Mouse (Mus musculus) B cell, adult 2 months (primary cell): ENCODE data around the gene Pnn.
"Not testable (repeated sequence)": the region's sequence is repeated elsewhere in the genome, so short reads cannot be mapped to it uniquely, and the experiment has no call there.

Experiments used
- DNase-seq, 2 experiments: peaks; one replicate each; pipeline ENCODE4 v3.0.0; 2022

Gene Pnn

GRCm38 (mm10) chr12:59066448-59067077 lies at the start of gene Pnn:
Gene Pnn (plus strand): TSS chr12:59066884.
- peak; percentile 93 to 95 for DNase-seq

- no peak for DNase-seq
Observed at GRCm38 (mm10) chr12:59017970-59018369, 48.7 kb upstream of the Pnn start.

GRCm38 (mm10) chr12:59019891-59020290 lies 46.8 kb upstream of the Pnn start:
- DNase-seq = no peak

- no peak for DNase-seq
Observed at GRCm38 (mm10) chr12:59021306-59021705, 45.4 kb upstream of the Pnn start.

GRCm38 (mm10) chr12:59032101-59032500 lies 34.6 kb upstream of the Pnn start:
- peak; percentile 35 to 36 for DNase-seq

GRCm38 (mm10) chr12:59039162-59039970 lies 27.3 kb upstream of the Pnn start:
- no peak for DNase-seq

GRCm38 (mm10) chr12:59039971-59040844 lies 26.5 kb upstream of the Pnn start:
- DNase-seq = peak; percentile 60 to 65

- peak; percentile 42 to 52 for DNase-seq
Observed at GRCm38 (mm10) chr12:59040851-59041250, 25.8 kb upstream of the Pnn start.

GRCm38 (mm10) chr12:59052470-59052869 lies 14.2 kb upstream of the Pnn start:
- no peak for DNase-seq

- no peak for DNase-seq
Observed at GRCm38 (mm10) chr12:59053166-59053565, 13.5 kb upstream of the Pnn start.

GRCm38 (mm10) chr12:59053976-59054375 lies 12.7 kb upstream of the Pnn start:
- no peak for DNase-seq

- DNase-seq = no peak
Observed at GRCm38 (mm10) chr12:59055196-59055850, 11.4 kb upstream of the Pnn start.

GRCm38 (mm10) chr12:59056222-59056621 lies 10.5 kb upstream of the Pnn start:
- no peak for DNase-seq

GRCm38 (mm10) chr12:59058242-59058641 lies 8.4 kb upstream of the Pnn start:
- DNase-seq = not testable (repeated sequence)

GRCm38 (mm10) chr12:59060322-59060721 lies 6.4 kb upstream of the Pnn start:
- no peak for DNase-seq

GRCm38 (mm10) chr12:59060993-59061595 lies 5.6 kb upstream of the Pnn start, which contains the start of gene Trappc6b:
Gene Trappc6b (minus strand): TSS chr12:59061472.
- peak; percentile 78 to 82 for DNase-seq

- no peak for DNase-seq
Observed at GRCm38 (mm10) chr12:59064837-59065236, 1.8 kb upstream of the Pnn start.

- DNase-seq = no peak
Observed at GRCm38 (mm10) chr12:59065776-59066175, 908 bp upstream of the Pnn start.

- no peak for DNase-seq
Observed at GRCm38 (mm10) chr12:59067095-59067494, 411 bp downstream of the Pnn start.

- DNase-seq = no peak
Observed at GRCm38 (mm10) chr12:59068791-59069190, 2.1 kb downstream of the Pnn start.

GRCm38 (mm10) chr12:59072286-59072685 lies 5.6 kb downstream of the Pnn start:
- no peak for DNase-seq

GRCm38 (mm10) chr12:59074052-59074451 lies 7.4 kb downstream of the Pnn start:
- DNase-seq = no peak
